8 mouse cellular contexts compared by ENCODE assay signal in genomic region chr15:101283911-101284750, GRCm38 (mm10). TPM values are rescaled to one million over a fixed set of nuclear protein-coding genes. Genes with fewer than 3 reads are reported as not detected.
DNase-seq lines count a peak whose midpoint lies in the region; ATAC-seq lines count a peak whose summit lies in the region.

Atg101 (plus strand) TSS chr15:101284272.

- peaks cover 48% of the 10 kb centered on the region for H3K79me2 ChIP-seq in macrophage (ENCODE audit: inconsistent target)

- peak within 1 kb of the TSS; percentile 98 for H3K4me2 ChIP-seq in hindbrain, embryonic 16.5 days (ENCODE audit: low read length)

- H3K9ac ChIP-seq in hindbrain, embryonic 16.5 days (ENCODE audit: low read depth, low read length): peak within 1 kb of the TSS; percentile 89

- peaks cover 13% of the 10 kb centered on the region for H3K36me3 ChIP-seq in hindbrain, embryonic 16.5 days (ENCODE audit: control insufficient read depth, insufficient read depth, low read length)
- H3K36me3 ChIP-seq in macrophage (ENCODE audit: inconsistent target): peaks cover 24% of the 10 kb centered on the region

- H3K9me3 ChIP-seq in hindbrain, embryonic 16.5 days (ENCODE audit: control insufficient read depth, low read length): no peaks in the 10 kb centered on the region

- peaks cover 13% of the 10 kb centered on the region for H3K4me1 ChIP-seq in hindbrain, embryonic 16.5 days (ENCODE audit: control insufficient read depth, insufficient read depth, low read depth, low read length)

- DNase-seq in WW6 (ENCODE audit: low read depth, low spot score): peak; percentile 82
- peak; percentile 75 to 89 for DNase-seq in cerebellum, postnatal 4 days (ENCODE audit: low spot score in 2 of 2)
- DNase-seq in gastrocnemius, adult 18-20 months (ENCODE audit: low spot score): peak; percentile 92
- peak; percentile 86 to 87 for DNase-seq in left cerebral cortex, adult 18-20 months (ENCODE audit: low spot score in 2 of 2)
- DNase-seq in right cerebral cortex, adult 18-20 months: peak; percentile 90
- DNase-seq in urinary bladder, postnatal 10 days (ENCODE audit: low spot score): peak; percentile 65

- peak; percentile 92 for ATAC-seq in hindbrain, embryonic 16.5 days

- peak within 1 kb of the TSS; percentile 88 for H3K4me3 ChIP-seq in hindbrain, embryonic 16.5 days (ENCODE audit: low read length)
- peak within 1 kb of the TSS; percentile 97 for H3K4me3 ChIP-seq in macrophage (ENCODE audit: inconsistent target)

- WGBS in hindbrain, embryonic 16.5 days: under 1% methylated on average over 58 of the region's 61 CpGs
- 2% methylated on average over 61 of the region's 61 CpGs for WGBS in macrophage (ENCODE audit: missing documents)

- H3K27ac ChIP-seq in hindbrain, embryonic 16.5 days (ENCODE audit: low read depth, low read length): peak within 1 kb of the TSS; percentile 79
- peak within 1 kb of the TSS; percentile 84 for H3K27ac ChIP-seq in macrophage

- H3K27me3 ChIP-seq in hindbrain, embryonic 16.5 days (replicated peaks; ENCODE audit: control insufficient read depth, insufficient read depth, low read length): no peaks in the 10 kb centered on the region

RNA-seq across cellular contexts. Expression of gene Atg101, which starts in this region (rescaled TPM):
- total RNA-seq in gastrocnemius, adult 18-20 months (2021): 10 to 100 TPM; 25.0 to 31.3 TPM
- polyA plus RNA-seq in hindbrain, embryonic 16.5 days (2015; fragmentation: Nextera tagmentation; extraction: Ambion mirVana): 79.6 and 81.3 TPM in 2 replicates
- total RNA-seq in left cerebral cortex, adult 18-20 months (2021): 10 to 100 TPM; 45.5 to 53.6 TPM
- 10 to 100 TPM in 15 of 26 experiments, 1 to 10 TPM in 11; 3.2 to 27.1 (median 11.0) TPM for total RNA-seq in macrophage (2018; cell fraction: chromatin; rRNA removed)
- total RNA-seq in macrophage (2018; cell fraction: cytosol; rRNA removed): 10 to 100 TPM; 10.5 to 25.7 (median 19.1) TPM
- total RNA-seq in macrophage (2018; cell fraction: nucleus; rRNA removed): 10 to 100 TPM in 20 of 26 experiments, 1 to 10 TPM in 6; 6.5 to 19.8 (median 11.5) TPM
- polyA plus RNA-seq in macrophage (2018): 19.7 to 26.3 TPM (median 22.9 TPM) in 3 replicates

Comparison
In these comparisons a context has a peak if more than half of its experiments do, and no peak if none do; other contexts are left out.
1. Peak in every context shown above with its lines: DNase-seq, ATAC-seq, H3K4me3 ChIP-seq and H3K27ac ChIP-seq.